Mouse (Mus musculus) liver, embryonic 16.5 days (tissue): ENCODE measurements around the gene Zfp689. TPM values are rescaled to one million over a fixed set of nuclear protein-coding genes. Genes with fewer than 3 reads are reported as not detected.
A peak's percentile ranks its signal among the peaks of the same experiment; 100 is the strongest.

Source experiments
- ATAC-seq: fragments of 200-750 bp; cut with Nextera tagmentation; 2 replicates; pipeline ENCODE4 v1.8.0; 2017; ENCODE audit warnings: low read depth, mild to moderate bottlenecking, moderate number of reproducible peaks, moderate library complexity
- H3K27ac ChIP-seq: fragments of 300-500 bp; sonication (generic); 2 replicates; pipeline ENCODE4 v1.5.1; 2014; ENCODE audit warnings: mild to moderate bottlenecking, low read length
- H3K27me3 ChIP-seq: fragments of 300-500 bp; sonication (generic); 2 replicates; pipeline ENCODE4 v1.6.1; 2014; ENCODE audit warnings: low read depth, low read length, mixed read lengths; ENCODE audit not compliant: control insufficient read depth, insufficient read depth
- H3K36me3 ChIP-seq: fragments of 300-500 bp; sonication (generic); 2 replicates; pipeline ENCODE4 v1.6.1; 2014; ENCODE audit warnings: mild to moderate bottlenecking; ENCODE audit not compliant: control insufficient read depth, insufficient read depth
- H3K4me1 ChIP-seq: fragments of 300-500 bp; sonication (generic); 2 replicates; pipeline ENCODE4 v1.6.1; 2014; ENCODE audit warnings: low read depth, low read length, mixed read lengths; ENCODE audit not compliant: control insufficient read depth
- H3K4me2 ChIP-seq: fragments of 300-500 bp; sonication (generic); 2 replicates; pipeline ENCODE4 v1.6.1; 2014; ENCODE audit warnings: low read depth, low read length, mixed read lengths
- H3K4me3 ChIP-seq: fragments of 300-500 bp; sonication (generic); 2 replicates; pipeline ENCODE4 v1.5.1; 2014; ENCODE audit warnings: low read depth, mild to moderate bottlenecking, low read length
- H3K9ac ChIP-seq: fragments of 300-500 bp; sonication (generic); 2 replicates; pipeline ENCODE4 v1.6.1; 2014; ENCODE audit warnings: low read depth, low read length
- H3K9me3 ChIP-seq: fragments of 300-500 bp; sonication (generic); replicated peaks from 2 replicates; pipeline ENCODE4 v1.6.1; 2016; ENCODE audit warnings: low read length; ENCODE audit not compliant: control insufficient read depth
- WGBS: fragments of 180-500 bp; shearing (Covaris S2); extraction: QIAGEN DNeasy Blood & Tissue Kit; methylation state at CpG from one replicate; pipeline ENCODE4 v1.1.7; 2014; ENCODE audit not compliant: insufficient replicate concordance; 5-methylcytosine and 5-hydroxymethylcytosine counted together
- microRNA-seq: library from miRNA; unstranded; fragments of <30 nt; microRNA quantifications from one replicate; pipeline ENCODE4, GENCODE M21; 2016
- polyA plus RNA-seq: library from polyadenylated mRNA; unstranded; fragments of >200 nt; fragmentation: Nextera tagmentation; extraction: Ambion mirVana; gene quantifications from 2 replicates; pipeline ENCODE4 v1.2.1, GENCODE M21; 2015

The Zfp689 gene
- polyA plus RNA-seq, 1 experiment from 2014 or later: 2.2 TPM

DNA sequence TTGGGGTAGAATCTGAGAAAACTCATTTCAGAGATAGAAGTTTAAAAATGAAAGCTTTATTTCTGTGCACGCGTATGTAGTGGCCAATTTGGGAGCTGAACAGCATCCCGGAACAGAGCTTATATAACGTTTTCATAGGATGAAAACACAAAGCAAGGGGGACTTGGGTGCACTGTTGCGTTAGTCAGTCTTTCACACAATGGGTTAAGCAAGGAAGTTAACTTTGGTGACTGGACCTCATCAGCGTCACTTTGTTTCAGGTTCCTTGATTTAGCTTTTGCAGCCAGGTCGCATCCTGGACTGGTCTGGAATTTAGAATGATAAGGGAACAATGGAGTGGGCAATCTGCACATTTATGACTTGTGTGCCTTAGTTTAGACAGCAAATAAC, 55.0 kb downstream of the Zfp689 start:
- Histone ChIP-seq H3K4me2 (peak overlapping the region; percentile 70), H3K27me3 (no peaks in the 10 kb centered on the region), H3K4me1 (peaks cover 10% of the 10 kb centered on the region), H3K9ac (peak overlapping the region; percentile 15), H3K27ac (no peak overlapping the region), H3K36me3 (no peaks in the 10 kb centered on the region), H3K4me3 (peak overlapping the region; percentile 76), H3K9me3 (no peaks in the 10 kb centered on the region)
- ATAC-seq: no peak
- 6% methylated on average over 7 of the region's 7 CpGs for WGBS

DNA sequence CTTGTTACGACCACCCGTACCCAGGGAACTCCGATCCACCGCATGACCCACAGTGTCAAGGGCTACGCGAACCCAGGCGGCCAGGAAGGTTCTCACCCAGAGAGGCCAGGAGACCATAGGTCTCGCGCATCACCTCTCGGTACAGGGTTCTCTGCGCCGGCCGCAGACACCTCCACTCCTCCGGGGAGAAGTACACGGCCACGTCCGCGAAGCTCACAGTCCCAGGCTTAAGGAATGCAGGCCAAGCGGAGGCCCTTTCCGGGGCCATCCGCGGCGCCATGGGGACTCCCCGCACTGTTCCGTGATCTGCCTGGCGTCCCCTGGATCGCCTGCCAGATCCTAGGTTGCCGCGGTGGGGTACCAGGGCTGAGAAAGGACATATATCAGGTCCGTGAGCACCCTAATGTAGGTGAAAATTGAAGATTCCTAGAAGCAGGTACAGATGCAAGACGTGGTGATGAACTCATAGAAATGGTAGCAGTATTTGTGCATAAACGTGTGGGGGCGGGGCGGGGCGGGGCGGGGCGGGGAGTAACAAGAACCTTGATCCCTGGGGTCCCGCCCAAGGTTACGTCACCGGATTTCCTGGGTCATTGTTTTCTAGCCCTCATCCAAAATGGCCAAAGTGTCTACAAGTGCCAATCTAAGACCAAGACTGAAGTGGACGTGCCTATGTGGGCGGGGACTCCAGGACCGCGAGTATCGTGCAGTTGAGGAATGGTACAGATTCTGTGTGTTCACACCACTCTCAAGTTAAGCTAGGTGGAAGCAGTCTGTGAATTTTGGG, 55.6 kb downstream of the Zfp689 start, which contains the start of gene E430018J23Rik:
Gene E430018J23Rik (minus strand): TSS at position 473 of the 787 bp plus-strand sequence.
- Histone ChIP-seq H3K36me3 (no peaks in the 10 kb centered on the region), H3K9ac (peak within 1 kb of the TSS; percentile 75), H3K27ac (peak within 1 kb of the TSS; percentile 83), H3K9me3 (no peaks in the 10 kb centered on the region), H3K27me3 (no peaks in the 10 kb centered on the region), H3K4me1 (peaks cover 10% of the 10 kb centered on the region), H3K4me2 (peak within 1 kb of the TSS; percentile 70), H3K4me3 (peak within 1 kb of the TSS; percentile 76)
- peak; percentile 92 for ATAC-seq
- WGBS: under 1% methylated on average over 45 of the region's 45 CpGs

DNA sequence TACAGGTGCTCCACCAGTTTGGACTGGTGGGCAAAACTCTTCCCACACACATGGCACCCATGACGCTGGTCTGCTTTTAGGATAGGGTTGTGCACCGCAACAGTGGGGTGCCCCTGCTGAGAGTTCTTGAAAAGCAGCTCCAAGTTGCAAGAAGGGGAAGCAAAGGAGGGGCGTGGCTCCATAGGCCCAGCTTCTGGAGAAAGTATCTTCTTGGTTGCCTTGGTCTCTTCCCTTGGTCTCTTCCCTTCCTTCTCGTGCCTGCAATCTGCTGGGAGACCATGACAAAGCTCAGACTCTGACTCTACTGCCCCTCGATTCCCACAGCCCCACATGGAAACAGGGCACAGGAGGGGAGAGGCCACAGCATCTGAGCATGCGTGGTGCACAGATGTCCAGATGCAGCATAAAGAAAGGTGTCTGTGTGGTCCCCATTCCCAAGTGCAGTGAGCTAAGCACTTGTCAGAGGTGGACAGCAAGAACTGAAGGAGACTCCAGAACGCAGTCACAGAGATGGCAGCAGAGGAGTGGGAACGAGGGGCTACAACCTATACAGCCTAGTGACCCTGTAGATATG, 56.6 kb downstream of the Zfp689 start:
- H3K4me3 ChIP-seq: peak overlapping the region; percentile 76
- ATAC-seq: no peak

More for the DNA sequence above, 56.6 kb downstream of the Zfp689 start:
- Histone ChIP-seq H3K36me3 (no peaks in the 10 kb centered on the region), H3K9ac (peak overlapping the region; percentile 75), H3K27ac (no peak overlapping the region), H3K9me3 (no peaks in the 10 kb centered on the region), H3K4me2 (peak overlapping the region; percentile 70), H3K27me3 (no peaks in the 10 kb centered on the region), H3K4me1 (peaks cover 10% of the 10 kb centered on the region)
- 57% methylated on average over 8 of the region's 8 CpGs for WGBS

Small RNA genes lying within 50 kb of the gene (microRNA-seq; reads per million reads assigned to microRNA genes)
- gene Gm47278 (not detected), gene Mir7060 (not detected)

Other genes with a start within 250 kb of the Zfp689 start
- gene Tbc1d10b, start 240.7 kb downstream of the Zfp689 start, polyA plus RNA-seq: 13.7 and 15.1 TPM in 2 replicates
- 61.0 and 92.3 TPM in 2 replicates for gene Mylpf, start 240.3 kb downstream of the Zfp689 start, polyA plus RNA-seq
- gene Zfp553, start 216.1 kb downstream of the Zfp689 start, polyA plus RNA-seq: 5.7 and 5.9 TPM in 2 replicates
- gene Sept1, start 216.0 kb downstream of the Zfp689 start, polyA plus RNA-seq: 10.1 and 11.1 TPM in 2 replicates
- gene Zfp771, start 204.9 kb downstream of the Zfp689 start, polyA plus RNA-seq: 11.0 and 13.8 TPM in 2 replicates
- 79.8 and 83.4 TPM in 2 replicates for gene Dctpp1, start 188.4 kb downstream of the Zfp689 start, polyA plus RNA-seq
- gene Sephs2, start 175.1 kb downstream of the Zfp689 start, polyA plus RNA-seq: 164 and 180 TPM in 2 replicates
- gene Itgal, start 152.9 kb downstream of the Zfp689 start, polyA plus RNA-seq: 5.4 and 6.7 TPM in 2 replicates
- 4.1 and 4.2 TPM in 2 replicates for gene Zfp768, start 103.6 kb downstream of the Zfp689 start, polyA plus RNA-seq
- 1.7 and 2.0 TPM in 2 replicates for gene Zfp747, start 73.1 kb downstream of the Zfp689 start, polyA plus RNA-seq
- 1.3 TPM in 2 replicates for gene 9130019O22Rik, start 62.0 kb downstream of the Zfp689 start, polyA plus RNA-seq
- gene E430018J23Rik, start 55.5 kb downstream of the Zfp689 start, polyA plus RNA-seq: 1.8 and 1.9 TPM in 2 replicates
- gene Zfp764, start 42.3 kb downstream of the Zfp689 start, polyA plus RNA-seq: 1.3 and 1.4 TPM in 2 replicates
- gene Zfp688, start 27.1 kb downstream of the Zfp689 start, polyA plus RNA-seq: 8.0 and 8.3 TPM in 2 replicates
- 18.6 and 22.8 TPM in 2 replicates for gene Prr14, start 10.5 kb upstream of the Zfp689 start, polyA plus RNA-seq
- 4.0 and 4.9 TPM in 2 replicates for gene Fbrs, start 30.0 kb upstream of the Zfp689 start, polyA plus RNA-seq
- 12.2 and 13.6 TPM in 2 replicates for gene Srcap, start 62.8 kb upstream of the Zfp689 start, polyA plus RNA-seq
- 5.1 and 5.5 TPM in 2 replicates for gene Gm42715, start 70.4 kb upstream of the Zfp689 start, polyA plus RNA-seq
- gene Tmem265, start 112.2 kb upstream of the Zfp689 start, polyA plus RNA-seq: 2.9 and 4.3 TPM in 2 replicates
- gene Phkg2, start 124.2 kb upstream of the Zfp689 start, polyA plus RNA-seq: 19.7 and 21.1 TPM in 2 replicates
- gene Ccdc189, start 139.4 kb upstream of the Zfp689 start, polyA plus RNA-seq: 5.9 and 6.5 TPM in 2 replicates
- gene Rnf40, start 139.6 kb upstream of the Zfp689 start, polyA plus RNA-seq: 17.5 and 18.0 TPM in 2 replicates
- 1.4 and 2.1 TPM in 2 replicates for gene Zfp629, start 166.6 kb upstream of the Zfp689 start, polyA plus RNA-seq